Mouse (Mus musculus) stomach, embryonic 14.5 days (tissue): Measurements from ENCODE around the gene Zfp768. TPM values are rescaled to one million over a fixed set of nuclear protein-coding genes. Genes with fewer than 3 reads are reported as not detected.
"Not testable (repeated sequence)": the region's sequence is repeated elsewhere in the genome, so short reads cannot be mapped to it uniquely, and the experiment has no call there.

Experiments
- ATAC-seq: fragments of 200-750 bp; cut with Nextera tagmentation; 2 replicates; pipeline ENCODE4 v1.8.0; 2017; ENCODE audit warnings: low read depth, moderate TSS enrichment; ENCODE audit not compliant: insufficient number of reproducible peaks, insufficient read depth, low FRiP score
- H3K27ac ChIP-seq: fragments of 300-500 bp; sonication (generic); 2 replicates; pipeline ENCODE4 v1.5.1; 2014; ENCODE audit warnings: mild to moderate bottlenecking, low read length, moderate library complexity, mixed read lengths
- H3K27me3 ChIP-seq: fragments of 300-500 bp; sonication (generic); 2 replicates; pipeline ENCODE4 v1.6.1; 2014; ENCODE audit warnings: low read length, control low read depth, mixed read lengths; ENCODE audit not compliant: control insufficient read depth, insufficient read depth
- H3K36me3 ChIP-seq: fragments of 300-500 bp; sonication (generic); 2 replicates; pipeline ENCODE4 v1.6.1; 2014; ENCODE audit warnings: mild to moderate bottlenecking, control low read depth, low read length, moderate library complexity, mixed read lengths; ENCODE audit not compliant: control insufficient read depth, insufficient read depth
- H3K4me1 ChIP-seq: fragments of 300-500 bp; sonication (generic); 2 replicates; pipeline ENCODE4 v1.6.1; 2014; ENCODE audit warnings: low read length, control low read depth, mixed read lengths; ENCODE audit not compliant: control insufficient read depth, insufficient read depth
- H3K4me2 ChIP-seq: fragments of 300-500 bp; sonication (generic); replicated peaks from 2 replicates; pipeline ENCODE4 v1.6.1; 2014; ENCODE audit warnings: low read depth, low read length, control low read depth
- H3K4me3 ChIP-seq: fragments of 300-500 bp; sonication (generic); 2 replicates; pipeline ENCODE4 v1.5.1; 2014; ENCODE audit warnings: low read depth, low read length, control low read depth
- H3K9ac ChIP-seq: fragments of 300-500 bp; sonication (generic); replicated peaks from 2 replicates; pipeline ENCODE4 v1.6.1; 2014; ENCODE audit warnings: low read depth, mild to moderate bottlenecking, control low read depth, low read length, moderate library complexity, mixed read lengths
- H3K9me3 ChIP-seq: fragments of 300-500 bp; sonication (generic); 2 replicates; pipeline ENCODE4 v1.6.1; 2016; ENCODE audit warnings: low read depth, low read length, control low read depth; ENCODE audit not compliant: control insufficient read depth
- WGBS: fragments of 180-500 bp; shearing (Covaris S2); extraction: QIAGEN DNeasy Blood & Tissue Kit; methylation state at CpG from one replicate; pipeline ENCODE4 v1.1.7; 2014; 5-methylcytosine and 5-hydroxymethylcytosine counted together
- polyA plus RNA-seq: library from polyadenylated mRNA; unstranded; fragments of >200 nt; fragmentation: Nextera tagmentation; extraction: Ambion mirVana; gene quantifications from 2 replicates; pipeline ENCODE4 v1.2.1, GENCODE M21; 2014

The Zfp768 gene
- polyA plus RNA-seq, 1 experiment from 2014 or later = 4.7 TPM

DNA sequence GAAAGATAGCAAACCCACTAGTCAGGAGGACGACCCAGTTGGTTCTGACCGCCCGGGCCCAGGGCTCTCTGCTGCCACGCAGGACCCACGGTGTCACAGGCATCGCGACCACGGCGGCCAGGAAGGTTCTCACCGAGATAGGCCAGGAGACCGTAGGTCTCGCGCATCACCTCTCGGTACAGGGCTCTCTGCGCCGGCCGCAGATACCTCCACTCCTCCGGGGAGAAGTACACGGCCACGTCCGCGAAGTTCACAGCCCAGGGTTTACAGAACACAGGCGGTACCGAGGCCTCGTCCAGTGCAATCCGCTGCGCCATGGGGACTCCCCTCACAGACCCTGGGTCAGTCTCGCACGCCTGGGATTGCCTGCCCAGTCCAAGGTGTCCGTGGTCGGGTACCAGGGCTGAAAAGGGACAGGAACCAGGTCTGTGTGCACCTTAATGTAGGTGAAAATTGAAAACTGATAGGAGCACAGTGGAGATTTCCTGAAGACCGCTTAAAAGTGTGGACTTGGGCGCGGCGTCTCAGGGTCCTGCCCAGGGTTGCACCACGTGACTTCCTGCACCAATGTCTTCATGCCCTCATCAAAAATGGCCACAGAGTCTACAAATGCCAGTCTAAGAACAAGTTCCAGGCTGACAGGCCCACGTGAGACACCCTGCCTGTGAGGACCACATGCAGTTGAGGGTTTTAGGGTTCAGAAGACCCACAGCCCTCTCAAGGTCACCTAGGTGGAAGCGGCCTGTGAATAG is 41.4 kb upstream of the Zfp768 start, which contains the start of gene 9130019O22Rik:
Gene 9130019O22Rik (minus strand): TSS at position 526 of the 752 bp plus-strand sequence.
- peak; percentile 89 for ATAC-seq
- no peaks in the 10 kb centered on the region for H3K9me3 ChIP-seq
- peak within 1 kb of the TSS; percentile 46 for H3K4me3 ChIP-seq
- peak within 1 kb of the TSS; percentile 50 for H3K9ac ChIP-seq
- peak within 1 kb of the TSS; percentile 33; the same call in 1 of the 2 replicates for H3K27ac ChIP-seq
- H3K4me1 ChIP-seq = no peaks in the 10 kb centered on the region
- 0 out of 2 replicates have a peak, but pooled peaks cover 5% of the 10 kb centered on the region for H3K36me3 ChIP-seq
- 10% methylated on average over 38 of the region's 38 CpGs for WGBS
- H3K27me3 ChIP-seq = no peaks in the 10 kb centered on the region
- H3K4me2 ChIP-seq = peak within 1 kb of the TSS; percentile 62

DNA sequence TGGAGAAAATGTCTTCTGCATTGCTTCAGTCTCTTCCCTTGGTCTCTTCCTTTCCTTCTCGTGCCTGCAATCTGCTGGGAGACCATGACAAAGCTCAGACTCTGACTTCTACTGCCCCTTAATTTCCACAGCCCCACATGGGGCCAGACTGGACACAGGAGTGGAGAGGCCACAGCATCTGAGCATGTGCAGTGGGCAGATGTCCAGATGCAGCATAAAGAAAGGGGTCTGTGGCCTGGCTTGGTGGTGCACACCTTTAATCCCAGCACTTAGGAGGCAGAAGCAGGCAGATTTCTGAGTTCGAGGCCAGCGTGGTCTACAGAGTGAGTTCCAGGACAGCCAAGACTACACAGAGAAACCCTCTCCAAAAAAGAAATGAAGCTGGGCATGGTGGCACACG is 40.2 kb upstream of the Zfp768 start:
- not testable (repeated sequence) for H3K27ac ChIP-seq, ATAC-seq, H3K4me2 ChIP-seq, H3K9me3 ChIP-seq, H3K4me1 ChIP-seq, H3K4me3 ChIP-seq, H3K36me3 ChIP-seq, H3K27me3 ChIP-seq, H3K9ac ChIP-seq
- WGBS = 96% methylated on average over 4 of the region's 4 CpGs

DNA sequence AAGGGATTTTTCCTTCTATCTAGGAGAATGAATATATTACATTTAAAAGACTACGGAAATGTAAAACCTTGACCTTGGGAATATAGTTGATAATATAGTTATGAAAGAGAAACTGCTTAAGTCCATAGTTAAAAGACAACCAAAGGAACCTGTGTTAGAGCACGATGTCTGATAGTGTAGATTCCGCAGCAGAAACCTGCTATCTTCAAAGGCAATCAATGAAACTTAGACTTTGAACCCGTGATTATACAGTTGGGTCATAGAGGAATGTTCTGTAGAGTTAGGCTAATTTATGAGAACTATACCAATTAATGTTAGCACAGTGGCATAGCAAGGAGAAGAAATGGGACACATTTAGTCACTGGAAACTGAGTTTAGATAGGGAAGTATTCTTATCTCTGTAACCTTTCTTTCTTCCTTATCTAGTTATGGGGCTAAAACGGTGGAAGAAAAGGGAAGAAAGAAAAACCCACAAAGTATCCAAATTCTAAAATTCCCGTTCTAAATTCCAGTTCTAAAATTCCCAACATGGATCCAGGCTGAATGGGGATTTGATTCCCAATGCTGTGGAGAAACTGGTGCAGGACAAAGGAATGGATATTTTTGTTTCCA is 33.0 kb upstream of the Zfp768 start:
- no peak overlapping the region for H3K4me2 ChIP-seq
- no peaks in the 10 kb centered on the region for H3K27me3 ChIP-seq
- no peak overlapping the region for H3K9ac ChIP-seq
- H3K9me3 ChIP-seq = no peaks in the 10 kb centered on the region
- ATAC-seq = no peak
- no peaks in the 10 kb centered on the region for H3K4me1 ChIP-seq
- no peaks in the 10 kb centered on the region for H3K36me3 ChIP-seq
- WGBS = 62% methylated on average over 6 of the region's 6 CpGs
- H3K4me3 ChIP-seq = no peak overlapping the region
- no peak overlapping the region for H3K27ac ChIP-seq

DNA sequence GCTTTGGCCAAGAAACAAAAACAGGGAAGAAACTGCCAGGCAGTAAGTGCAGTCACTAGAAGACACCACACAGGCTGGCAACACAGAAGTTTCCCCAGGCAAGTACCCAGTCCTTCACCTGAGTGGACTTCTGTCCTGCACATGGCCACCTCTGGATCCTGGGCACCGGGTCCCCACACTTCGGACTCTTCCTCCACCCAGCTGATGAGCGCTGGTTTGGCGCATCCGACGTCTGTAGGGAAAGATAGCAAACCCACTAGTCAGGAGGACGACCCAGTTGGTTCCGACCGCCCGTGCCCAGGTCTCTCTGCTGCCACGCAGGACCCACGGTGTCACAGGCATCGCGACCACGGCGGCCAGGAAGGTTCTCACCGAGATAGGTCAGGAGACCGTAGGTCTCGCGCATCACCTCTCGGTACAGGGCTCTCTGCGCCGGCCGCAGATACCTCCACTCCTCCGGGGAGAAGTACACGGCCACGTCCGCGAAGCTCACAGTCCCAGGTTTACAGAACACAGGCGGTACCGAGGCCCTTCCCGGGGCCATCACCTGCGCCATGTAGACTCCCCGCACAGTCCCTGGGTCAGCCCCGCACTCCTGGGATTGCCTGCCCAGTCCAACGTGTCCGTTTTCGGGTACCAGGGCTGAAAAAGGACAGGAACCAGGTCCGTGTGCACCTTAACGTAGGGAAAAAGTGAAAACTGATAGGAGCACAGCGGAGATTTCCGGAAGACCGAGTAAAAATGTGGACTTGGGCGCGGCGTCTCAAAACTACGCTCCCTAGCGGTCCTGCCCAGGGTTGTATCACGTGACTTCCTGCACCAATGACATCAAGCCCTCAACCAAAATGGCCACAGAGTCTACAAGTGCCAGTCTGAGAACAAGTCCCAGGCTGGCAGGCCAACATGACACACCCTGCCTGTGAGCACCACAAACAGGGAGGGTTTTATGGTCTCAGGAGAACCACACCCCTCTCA is 30.2 kb upstream of the Zfp768 start, which contains the start of gene Zfp747:
Gene Zfp747 (minus strand): TSS at position 780 of the 975 bp plus-strand sequence.
- peak; percentile 93 for ATAC-seq
- Histone ChIP-seq H3K27ac (peak within 1 kb of the TSS; percentile 44; the same call in 1 of the 2 replicates), H3K4me3 (peak within 1 kb of the TSS; percentile 62), H3K4me2 (peak within 1 kb of the TSS; percentile 60), H3K9ac (peak within 1 kb of the TSS; percentile 37; the same call in 1 of the 2 replicates)
- H3K9me3 ChIP-seq, H3K4me1 ChIP-seq, H3K27me3 ChIP-seq, H3K36me3 ChIP-seq: not testable (repeated sequence)
- 1% methylated on average over 49 of the region's 49 CpGs for WGBS

DNA sequence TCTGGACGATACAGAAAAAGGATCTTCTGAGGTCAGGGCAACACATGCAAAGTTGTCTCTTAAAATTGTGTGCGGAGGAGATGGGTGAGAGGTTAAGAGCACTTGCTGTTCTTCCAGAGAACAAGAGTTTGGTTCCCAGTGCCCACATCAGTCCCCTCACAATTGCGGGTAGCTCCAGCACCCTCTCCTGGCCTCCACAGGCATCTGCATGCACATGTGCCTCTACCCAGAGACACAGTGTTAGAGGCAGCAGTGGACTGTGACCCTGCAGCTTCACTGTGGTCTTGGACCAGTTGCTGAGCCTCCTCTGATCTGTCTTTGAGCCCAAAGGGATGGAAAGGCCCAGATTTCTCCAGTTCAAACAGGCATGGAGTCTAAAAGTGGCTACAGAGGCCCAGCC is 26.5 kb upstream of the Zfp768 start:
- ATAC-seq, H3K4me3 ChIP-seq, H3K4me2 ChIP-seq, H3K36me3 ChIP-seq, H3K4me1 ChIP-seq, H3K27ac ChIP-seq, H3K9ac ChIP-seq, H3K27me3 ChIP-seq, H3K9me3 ChIP-seq: not testable (repeated sequence)
- WGBS = 75% methylated on average over 3 of the region's 3 CpGs

DNA sequence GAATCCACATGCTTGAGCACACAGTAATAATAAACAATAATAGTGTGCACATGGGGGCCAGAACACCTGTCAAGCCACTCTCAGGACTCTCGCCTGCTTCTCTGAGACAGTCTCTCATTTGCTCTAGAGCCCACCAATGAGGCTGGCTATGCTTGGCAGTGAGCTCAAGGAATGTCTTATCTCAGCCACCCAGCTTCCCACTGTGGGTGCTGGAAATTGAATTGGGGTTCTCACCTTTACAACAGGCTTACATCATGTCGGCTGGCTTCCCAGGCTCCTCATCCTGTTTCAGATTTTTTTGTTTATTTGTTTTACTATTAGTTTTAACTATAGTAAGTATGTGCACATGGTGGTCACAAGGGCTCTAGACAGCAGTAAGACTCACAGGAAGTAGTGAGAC is 25.8 kb upstream of the Zfp768 start:
- H3K27ac ChIP-seq = no peak overlapping the region
- H3K9ac ChIP-seq = no peak overlapping the region
- H3K4me2 ChIP-seq = no peak overlapping the region
- H3K4me3 ChIP-seq = no peak overlapping the region
- no peaks in the 10 kb centered on the region for H3K9me3 ChIP-seq
- no peak for ATAC-seq
- no peaks in the 10 kb centered on the region for H3K27me3 ChIP-seq
- no peaks in the 10 kb centered on the region for H3K4me1 ChIP-seq
- H3K36me3 ChIP-seq = no peaks in the 10 kb centered on the region
- 77% methylated on average over 2 of the region's 2 CpGs for WGBS

DNA sequence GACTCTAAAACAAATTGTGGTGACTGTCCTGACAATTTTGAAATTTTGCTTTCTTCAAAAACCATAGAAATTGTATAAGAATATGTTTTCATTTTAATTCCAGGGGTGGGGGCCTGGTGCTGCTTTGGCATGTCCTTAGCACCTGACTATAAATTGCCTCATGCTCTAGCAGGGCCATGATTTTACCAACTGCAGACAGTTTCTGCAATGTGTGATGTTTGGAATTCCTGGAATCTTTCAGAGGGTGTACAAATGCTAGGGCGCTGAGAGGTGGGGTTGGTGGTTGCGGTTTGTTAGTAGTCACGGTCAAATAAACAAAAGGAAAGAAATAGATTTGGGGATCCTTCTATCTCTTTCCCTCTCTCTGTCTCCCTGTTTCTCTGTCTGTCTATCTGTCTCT is 20.9 kb upstream of the Zfp768 start:
- WGBS = 55% methylated on average over 3 of the region's 3 CpGs
- H3K9ac ChIP-seq = no peak overlapping the region
- no peak overlapping the region for H3K4me2 ChIP-seq
- no peak overlapping the region for H3K4me3 ChIP-seq
- H3K27me3 ChIP-seq = peaks cover 3% of the 10 kb centered on the region; the same call in 1 of the 2 replicates
- H3K9me3 ChIP-seq = no peaks in the 10 kb centered on the region
- no peak for ATAC-seq
- peaks cover 7% of the 10 kb centered on the region; the same call in 1 of the 2 replicates for H3K4me1 ChIP-seq
- H3K36me3 ChIP-seq = no peaks in the 10 kb centered on the region
- H3K27ac ChIP-seq = no peak overlapping the region

DNA sequence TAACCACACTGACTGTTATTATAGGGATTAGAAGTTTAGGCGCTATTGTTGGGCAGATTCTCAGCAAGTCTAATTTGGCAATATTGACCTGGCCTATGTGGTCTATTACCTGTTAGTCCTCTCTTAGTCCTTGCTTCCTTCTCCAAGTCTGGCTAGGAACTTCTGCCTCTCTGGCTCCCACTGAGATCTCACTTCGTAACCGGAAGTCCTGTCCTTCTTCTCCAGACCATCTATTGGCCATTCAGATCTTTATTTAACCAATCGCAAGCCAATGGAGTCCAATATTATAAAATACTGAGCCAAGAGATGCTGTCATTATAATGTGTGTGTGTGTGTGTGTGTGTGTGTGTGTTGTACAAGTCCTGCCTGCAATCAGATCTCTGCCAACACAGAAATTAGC is 18.8 kb upstream of the Zfp768 start:
- ATAC-seq = no peak
- H3K27me3 ChIP-seq = peaks cover 3% of the 10 kb centered on the region; the same call in 1 of the 2 replicates
- H3K4me2 ChIP-seq = peak overlapping the region; percentile 61
- H3K36me3 ChIP-seq = no peaks in the 10 kb centered on the region
- 66% methylated on average over 4 of the region's 4 CpGs for WGBS
- H3K27ac ChIP-seq = no peak overlapping the region
- no peaks in the 10 kb centered on the region for H3K9me3 ChIP-seq
- H3K4me1 ChIP-seq = peaks cover 7% of the 10 kb centered on the region; the same call in 1 of the 2 replicates
- no peak overlapping the region; the same call in 1 of the 2 replicates for H3K9ac ChIP-seq
- H3K4me3 ChIP-seq = peak overlapping the region; percentile 30
